Mouse (Mus musculus): ENCODE results near the gene Acad10. TPM values are rescaled to one million over a fixed set of nuclear protein-coding genes. Genes with fewer than 3 reads are reported as not detected.

Gene Acad10
- polyA plus RNA-seq, 1 experiment from 2014 or later: 3.7 TPM

DNA sequence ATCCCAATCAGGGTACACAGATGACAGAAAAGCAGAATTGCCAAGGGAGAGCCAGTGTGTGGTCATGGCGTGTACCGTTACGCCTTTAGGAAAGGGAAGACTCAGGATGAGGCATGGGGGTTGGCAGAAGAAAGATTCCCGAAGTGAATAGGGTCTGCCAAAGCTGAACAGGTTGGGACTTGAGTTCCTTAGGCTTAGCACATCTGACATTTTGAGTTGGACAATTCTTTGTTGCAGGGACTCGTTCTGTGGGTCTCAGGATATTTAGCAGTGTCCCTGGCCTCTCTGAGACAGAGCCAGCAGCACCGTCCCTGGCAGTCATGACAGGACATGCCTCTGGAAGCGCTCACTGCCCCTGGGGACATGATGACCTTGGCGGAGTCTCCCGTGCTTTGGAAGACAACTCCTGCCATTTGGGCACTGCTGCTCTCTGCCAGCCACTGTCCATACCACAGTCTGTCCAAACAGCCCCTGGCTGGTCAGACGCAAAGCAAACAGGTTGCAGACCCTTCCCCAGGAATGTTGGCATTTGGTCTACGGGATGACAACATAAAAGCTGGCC lies 83.3 kb downstream of the Acad10 start:
- Histone ChIP-seq H3K27ac (ENCODE audit: low read length) (no peak overlapping the region), H3K4me1 (ENCODE audit: insufficient read depth, low read depth, low read length) (no peaks in the 10 kb centered on the region), H3K27me3 (replicated peaks; ENCODE audit: insufficient read depth, low read length) (no peaks in the 10 kb centered on the region), H3K4me2 (replicated peaks; ENCODE audit: low read depth, low read length) (no peak overlapping the region), H3K4me3 (ENCODE audit: low read depth, low read length) (no peak overlapping the region), H3K9ac (replicated peaks; ENCODE audit: low read depth) (no peak overlapping the region), H3K36me3 (ENCODE audit: insufficient read depth, low read length) (peaks cover 66% of the 10 kb centered on the region), H3K9me3 (ENCODE audit: low read length) (no peaks in the 10 kb centered on the region)
- no peak for ATAC-seq
- TF ChIP-seq EP300 (IDR thresholded peaks at IDR 0.05) (no peak), CTCF (IDR thresholded peaks at IDR 0.05) (no peak)
- WGBS: 82% methylated on average over 11 of the region's 11 CpGs
- DNase-seq (ENCODE audit: low spot score): no peak

DNA sequence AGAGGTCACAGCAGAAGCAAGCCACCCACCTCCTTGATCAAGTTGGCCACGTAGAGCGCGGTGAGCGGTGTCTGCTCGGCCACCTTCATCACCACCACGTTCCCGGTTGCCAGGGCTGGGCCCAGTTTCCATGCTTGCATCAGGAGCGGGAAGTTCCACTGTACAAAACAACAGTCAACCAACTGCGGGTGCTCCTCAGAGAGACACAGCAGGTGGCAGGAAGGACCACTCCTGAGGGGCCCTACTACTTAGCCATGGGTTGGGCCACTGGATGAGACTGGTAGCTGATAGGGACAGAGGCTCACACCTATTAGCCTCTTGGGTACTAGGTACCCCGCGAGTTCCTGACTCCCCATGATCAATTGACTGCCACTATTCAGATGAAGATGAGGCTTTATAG lies 84.4 kb downstream of the Acad10 start:
- Histone ChIP-seq H3K27ac (ENCODE audit: low read length) (no peak overlapping the region), H3K36me3 (ENCODE audit: insufficient read depth, low read length) (peaks cover 70% of the 10 kb centered on the region), H3K9ac (replicated peaks; ENCODE audit: low read depth) (no peak overlapping the region), H3K9me3 (ENCODE audit: low read length) (no peaks in the 10 kb centered on the region), H3K4me3 (ENCODE audit: low read depth, low read length) (no peak overlapping the region), H3K4me2 (replicated peaks; ENCODE audit: low read depth, low read length) (no peak overlapping the region), H3K4me1 (ENCODE audit: insufficient read depth, low read depth, low read length) (peaks cover 3% of the 10 kb centered on the region; the same call in 1 of the 2 replicates), H3K27me3 (replicated peaks; ENCODE audit: insufficient read depth, low read length) (no peaks in the 10 kb centered on the region)
- no peak for DNase-seq (ENCODE audit: low spot score)
- TF ChIP-seq EP300 (IDR thresholded peaks at IDR 0.05) (no peak), CTCF (IDR thresholded peaks at IDR 0.05) (no peak)
- WGBS: 94% methylated on average over 11 of the region's 11 CpGs
- ATAC-seq: no peak

DNA sequence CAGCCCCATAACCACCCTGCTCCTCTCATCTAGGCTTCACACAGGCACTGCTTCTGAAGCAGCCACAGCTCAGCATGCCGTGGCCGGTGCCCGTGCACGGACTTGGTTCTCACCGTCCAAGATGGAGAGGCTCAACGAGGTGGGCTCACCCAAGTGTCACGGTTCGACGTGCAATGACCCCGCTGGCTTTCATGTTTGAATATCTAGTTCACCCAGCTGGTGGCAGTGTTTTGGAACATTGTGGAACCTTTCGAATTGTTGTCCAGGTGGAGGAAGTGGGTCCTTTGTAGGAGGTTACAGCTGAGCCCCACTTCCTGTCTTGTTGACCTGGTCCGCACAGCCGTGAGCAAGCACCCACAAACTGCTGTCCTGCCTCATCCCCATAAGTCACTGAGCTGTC lies 86.2 kb downstream of the Acad10 start:
- Histone ChIP-seq H3K4me2 (replicated peaks; ENCODE audit: low read depth, low read length) (no peak overlapping the region), H3K27ac (ENCODE audit: low read length) (no peak overlapping the region), H3K4me3 (ENCODE audit: low read depth, low read length) (no peak overlapping the region), H3K36me3 (ENCODE audit: insufficient read depth, low read length) (peaks cover 59% of the 10 kb centered on the region), H3K9me3 (ENCODE audit: low read length) (no peaks in the 10 kb centered on the region), H3K27me3 (replicated peaks; ENCODE audit: insufficient read depth, low read length) (no peaks in the 10 kb centered on the region), H3K4me1 (ENCODE audit: insufficient read depth, low read depth, low read length) (peaks cover 3% of the 10 kb centered on the region; the same call in 1 of the 2 replicates), H3K9ac (replicated peaks; ENCODE audit: low read depth) (no peak overlapping the region)
- TF ChIP-seq CTCF (IDR thresholded peaks at IDR 0.05) (no peak), EP300 (IDR thresholded peaks at IDR 0.05) (no peak)
- ATAC-seq: no peak
- no peak for DNase-seq (ENCODE audit: low spot score)
- 81% methylated on average over 13 of the region's 13 CpGs for WGBS

Other genes with a start within 250 kb of the Acad10 start
- gene Tmem116, start 208.6 kb downstream of the Acad10 start, polyA plus RNA-seq (2015; fragmentation: Nextera tagmentation; extraction: Ambion mirVana): 36.1 and 40.4 TPM in 2 replicates
- 122 and 123 TPM in 2 replicates for gene Erp29, start 208.0 kb downstream of the Acad10 start, polyA plus RNA-seq (2015; fragmentation: Nextera tagmentation; extraction: Ambion mirVana)
- 0.14 and 0.38 TPM in 2 replicates for gene Adam1b, start 157.1 kb downstream of the Acad10 start, polyA plus RNA-seq (2015; fragmentation: Nextera tagmentation; extraction: Ambion mirVana)
- 1.4 and 1.6 TPM in 2 replicates for gene Adam1a, start 115.0 kb downstream of the Acad10 start, polyA plus RNA-seq (2015; fragmentation: Nextera tagmentation; extraction: Ambion mirVana)
- not detected in 2 replicates for gene Gm42878, start 115.0 kb downstream of the Acad10 start, polyA plus RNA-seq (2015; fragmentation: Nextera tagmentation; extraction: Ambion mirVana)
- 39.1 and 42.1 TPM in 2 replicates for gene Mapkapk5, start 114.6 kb downstream of the Acad10 start, polyA plus RNA-seq (2015; fragmentation: Nextera tagmentation; extraction: Ambion mirVana)
- gene Aldh2, start 66.7 kb downstream of the Acad10 start, polyA plus RNA-seq (2015; fragmentation: Nextera tagmentation; extraction: Ambion mirVana): 580 and 606 TPM in 2 replicates
- gene Acad12, start 41.6 kb downstream of the Acad10 start, polyA plus RNA-seq (2015; fragmentation: Nextera tagmentation; extraction: Ambion mirVana): 5.8 and 6.4 TPM in 2 replicates
- 32.2 and 37.6 TPM in 2 replicates for gene Brap, start within 50 bp of the Acad10 start, polyA plus RNA-seq (2015; fragmentation: Nextera tagmentation; extraction: Ambion mirVana)
- gene Atxn2, start 50.8 kb upstream of the Acad10 start, polyA plus RNA-seq (2015; fragmentation: Nextera tagmentation; extraction: Ambion mirVana): 40.6 and 45.3 TPM in 2 replicates
- gene Sh2b3, start 177.1 kb upstream of the Acad10 start, polyA plus RNA-seq (2015; fragmentation: Nextera tagmentation; extraction: Ambion mirVana): 24.4 and 26.2 TPM in 2 replicates
- gene Pheta1, start 188.5 kb upstream of the Acad10 start, polyA plus RNA-seq (2015; fragmentation: Nextera tagmentation; extraction: Ambion mirVana): 22.7 and 23.4 TPM in 2 replicates

Data from lung, postnatal 0 days (tissue).